Mouse (Mus musculus) kidney, adult 11 months (tissue): ENCODE data around the gene Mylk4.
A peak's percentile ranks its signal among the peaks of the same experiment; 100 is the strongest.

Source experiments
- DNase-seq: peaks from one replicate; pipeline ENCODE4 v3.0.0; 2022

Mylk4 gene

DNA sequence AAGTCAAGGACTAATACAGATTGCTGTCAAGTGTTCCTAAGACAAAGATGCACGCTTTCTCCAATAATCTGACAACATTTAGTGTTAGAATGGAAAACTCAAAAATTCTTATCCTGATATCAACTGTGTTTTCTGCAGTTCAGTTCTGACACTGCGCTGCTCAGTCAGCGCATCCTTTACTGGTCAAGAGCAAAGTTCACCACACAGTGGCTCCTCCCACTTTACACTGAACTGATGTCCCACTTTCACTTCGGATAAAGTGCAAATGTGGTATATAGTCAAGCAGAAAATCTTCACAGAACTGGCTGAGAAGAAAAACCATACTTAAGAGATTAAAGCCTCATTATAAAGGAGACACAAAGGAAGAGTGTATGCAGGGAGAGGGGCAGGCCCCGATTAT, 11.4 kb upstream of the Mylk4 start:
- DNase-seq: peak; percentile 60

DNA sequence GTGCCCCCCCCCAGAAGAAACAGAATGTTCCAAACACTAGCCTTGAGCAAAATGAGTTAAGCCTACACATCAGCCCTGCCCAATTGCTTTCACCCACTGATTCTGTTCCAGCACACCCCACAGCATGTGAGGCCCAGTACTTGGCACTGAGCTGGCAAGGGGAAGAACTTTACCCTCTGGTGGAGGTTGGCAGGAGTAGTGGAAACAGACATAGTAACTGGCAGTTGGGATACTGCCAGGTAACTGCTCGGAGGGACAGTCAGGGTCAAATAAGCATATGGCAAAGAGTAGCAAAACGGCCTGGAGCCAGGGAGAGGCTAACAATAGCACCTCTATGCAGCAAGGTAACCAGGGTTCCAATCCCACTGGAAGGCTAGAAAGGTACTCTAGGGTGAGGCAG, 10.9 kb upstream of the Mylk4 start:
- DNase-seq: peak; percentile 92

DNA sequence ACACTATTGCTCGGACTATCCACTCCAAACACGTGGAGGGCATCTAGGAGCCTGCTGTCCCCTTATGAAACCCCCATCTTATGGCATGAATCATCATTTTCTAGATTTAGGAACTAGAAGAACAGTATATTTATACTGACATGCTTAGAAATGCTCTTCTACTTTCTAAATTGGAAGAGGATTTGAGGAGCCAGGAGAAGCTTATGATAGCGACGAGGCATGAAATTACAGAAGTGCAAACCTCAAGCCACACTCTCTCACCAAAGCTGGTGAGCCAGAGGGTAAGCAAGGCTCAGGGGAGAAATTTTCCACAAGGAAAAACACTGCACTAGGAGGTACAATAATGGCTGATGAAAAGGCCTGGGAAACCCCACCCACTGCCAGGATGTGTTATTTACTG, 6.0 kb upstream of the Mylk4 start:
- DNase-seq: no peak

DNA sequence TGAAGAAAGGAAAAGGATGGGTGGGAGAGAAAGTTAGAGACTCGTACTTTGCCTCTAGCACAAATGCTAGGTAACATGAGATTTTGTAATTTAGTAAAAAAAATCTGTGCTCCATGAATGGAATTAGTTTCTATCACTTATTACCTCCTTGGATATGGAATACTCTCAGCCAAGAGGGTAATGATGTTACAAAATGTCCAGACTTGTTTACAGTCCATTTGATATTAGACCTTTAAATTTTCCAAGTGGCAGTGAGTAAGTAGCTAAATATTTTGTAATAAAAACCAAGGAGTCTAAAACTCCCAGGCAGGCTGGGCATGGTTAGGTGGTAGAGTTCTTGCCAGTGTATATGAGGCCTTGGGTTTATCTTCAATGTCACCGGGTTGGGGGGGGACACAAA, 3.8 kb upstream of the Mylk4 start:
- no peak for DNase-seq

DNA sequence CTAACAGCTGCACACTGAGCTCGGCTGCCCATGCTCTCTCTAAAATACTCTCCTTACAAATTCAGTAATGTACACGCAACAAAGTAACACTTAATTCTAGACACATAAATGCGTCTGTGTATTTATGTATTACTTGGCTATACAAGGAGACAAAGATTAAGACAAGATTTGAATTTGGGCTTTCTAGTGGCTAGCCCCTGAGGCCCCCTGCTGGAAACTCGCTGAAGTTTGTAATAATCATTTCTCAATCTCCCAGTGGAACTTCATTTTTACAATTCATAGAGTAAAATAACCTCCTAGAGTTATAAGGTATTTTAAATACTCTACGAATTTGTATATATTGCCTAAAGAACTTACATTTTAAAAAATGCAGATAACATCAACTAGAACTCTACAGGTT, 699 bp downstream of the Mylk4 start:
- DNase-seq: no peak

DNA sequence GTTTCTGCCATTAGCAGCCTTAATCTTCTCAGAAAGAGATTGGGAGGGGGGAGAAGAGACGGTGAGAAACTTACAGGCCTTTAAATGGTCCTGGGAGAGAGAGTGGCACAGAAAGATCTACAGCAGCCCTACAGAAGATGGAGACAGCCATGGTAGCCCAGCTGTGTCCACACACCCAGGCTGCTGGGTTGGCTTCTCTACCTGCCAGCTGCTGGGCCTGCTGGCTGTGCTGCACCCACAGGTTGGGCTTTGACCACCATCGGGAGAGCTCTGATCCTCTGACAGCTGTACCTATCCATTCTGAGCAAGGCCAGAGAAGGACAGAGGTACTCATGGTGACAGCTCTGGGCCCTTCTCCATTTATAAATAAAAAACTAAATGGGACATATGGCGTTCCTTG, 4.9 kb downstream of the Mylk4 start:
- DNase-seq: no peak

DNA sequence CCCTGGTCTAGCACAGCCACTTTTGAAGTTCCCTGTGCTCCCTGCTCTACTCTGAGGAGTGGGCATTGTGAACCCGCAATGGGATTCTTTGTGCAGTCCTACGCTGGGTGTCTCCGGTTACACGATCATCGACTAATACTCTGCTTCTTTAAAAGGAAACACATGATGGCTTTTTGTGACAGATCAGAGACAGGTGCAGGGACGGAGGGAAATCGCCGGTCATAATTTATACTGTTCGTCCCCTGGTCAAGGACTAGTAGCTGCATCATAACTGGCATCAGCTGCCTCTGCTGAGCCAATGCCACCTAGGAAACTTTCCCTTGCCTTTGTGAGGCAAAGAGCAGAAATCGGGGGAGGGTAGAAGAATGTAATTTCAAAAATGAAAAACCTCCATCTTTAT, 7.4 kb downstream of the Mylk4 start:
- DNase-seq: no peak

DNA sequence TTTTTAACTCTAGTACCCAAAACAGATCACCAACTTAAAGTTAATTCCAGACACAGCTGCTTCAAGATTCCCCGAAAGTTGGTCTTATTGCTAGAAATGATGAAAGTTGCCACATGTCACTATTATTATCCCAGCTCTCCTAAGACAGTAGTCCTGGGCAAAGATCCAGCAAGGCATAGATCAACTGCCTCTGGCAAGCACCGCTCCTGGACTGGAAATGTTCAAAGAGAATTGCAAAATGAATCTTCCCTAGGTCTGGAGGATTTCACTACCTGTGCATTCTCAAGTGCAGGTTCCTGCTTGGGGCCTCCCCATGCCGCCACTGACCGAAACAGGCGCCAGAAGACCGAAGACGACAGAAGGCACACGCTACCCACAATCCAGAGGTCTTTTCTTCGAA, 7.9 kb downstream of the Mylk4 start:
- DNase-seq: no peak

DNA sequence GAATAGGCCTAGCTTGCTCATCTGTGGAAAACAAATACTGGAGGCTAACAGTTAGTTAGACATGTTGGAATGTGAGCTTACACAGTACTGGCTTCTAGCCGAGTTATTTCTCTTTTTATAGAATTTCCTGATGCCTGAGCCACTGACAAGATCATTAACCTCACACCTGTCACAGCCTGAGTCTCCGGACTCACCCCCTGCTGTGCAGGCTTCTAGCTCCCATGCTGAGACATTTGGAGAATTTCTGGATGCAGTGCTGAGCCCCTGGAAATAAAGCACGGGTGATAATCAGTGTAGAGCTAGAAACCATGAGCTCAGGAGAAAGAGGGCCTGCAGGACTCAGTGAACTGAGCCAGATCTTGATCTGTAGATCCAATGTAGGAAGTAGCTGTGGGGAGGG, 13.8 kb downstream of the Mylk4 start:
- DNase-seq: peak; percentile 7

DNA sequence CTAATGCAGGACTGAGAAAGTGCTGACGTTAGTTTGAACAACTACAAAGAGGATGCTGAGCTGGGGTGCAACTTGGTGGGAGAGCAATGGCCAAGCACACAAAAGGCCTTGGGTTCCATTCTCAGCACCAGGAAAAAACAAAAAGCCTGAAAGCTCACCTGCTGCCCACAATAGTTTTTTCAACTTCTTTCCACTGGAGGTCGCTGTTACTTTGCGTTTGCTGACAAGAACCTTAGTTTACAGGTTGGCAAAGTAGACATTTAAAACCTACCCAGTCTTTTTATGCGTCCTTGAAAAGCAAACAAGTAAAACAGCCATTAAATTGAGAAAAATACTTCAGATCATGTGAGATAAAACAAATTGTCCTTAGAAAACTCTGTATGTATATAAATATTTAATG, 15.7 kb downstream of the Mylk4 start:
- peak; percentile 9 for DNase-seq

DNA sequence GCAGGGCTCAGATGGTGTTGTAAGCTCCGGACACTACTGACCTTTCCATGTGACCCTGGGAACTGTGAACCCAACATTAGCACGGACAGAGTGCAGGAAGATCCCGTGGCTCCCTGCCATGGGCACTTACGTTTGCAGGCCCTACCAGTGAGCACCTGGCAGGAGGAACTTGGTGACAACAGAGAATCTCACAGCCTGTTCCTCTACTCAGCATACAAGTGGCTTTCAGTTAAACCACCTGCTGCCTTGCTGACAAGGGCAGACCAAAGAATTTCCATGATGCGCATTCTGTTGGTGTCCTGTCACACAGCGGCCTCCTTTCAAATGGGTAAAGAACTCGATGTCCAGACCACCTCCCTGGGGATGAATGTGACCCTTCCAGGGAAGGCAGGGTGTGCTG, 19.3 kb downstream of the Mylk4 start:
- DNase-seq: no peak

DNA sequence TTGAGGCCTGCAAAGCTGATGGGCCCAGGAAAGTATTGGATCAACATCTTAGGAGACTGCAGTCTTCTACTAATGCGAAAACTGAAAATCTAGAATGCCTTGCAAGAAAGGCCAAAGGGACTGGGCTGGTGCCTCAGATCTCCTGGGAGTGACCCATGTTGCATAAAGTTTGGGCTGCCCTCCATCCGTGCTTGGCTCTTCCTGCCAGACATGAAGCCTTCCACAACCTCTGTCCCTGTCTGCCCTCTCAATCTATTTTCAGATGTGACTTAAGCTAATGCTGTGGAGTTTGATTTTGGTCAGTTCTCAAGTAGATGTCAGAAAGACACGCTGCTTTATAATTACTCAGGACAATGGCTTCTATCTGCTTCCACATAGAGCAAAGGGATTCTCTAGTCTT, 20.6 kb downstream of the Mylk4 start:
- no peak for DNase-seq

DNA sequence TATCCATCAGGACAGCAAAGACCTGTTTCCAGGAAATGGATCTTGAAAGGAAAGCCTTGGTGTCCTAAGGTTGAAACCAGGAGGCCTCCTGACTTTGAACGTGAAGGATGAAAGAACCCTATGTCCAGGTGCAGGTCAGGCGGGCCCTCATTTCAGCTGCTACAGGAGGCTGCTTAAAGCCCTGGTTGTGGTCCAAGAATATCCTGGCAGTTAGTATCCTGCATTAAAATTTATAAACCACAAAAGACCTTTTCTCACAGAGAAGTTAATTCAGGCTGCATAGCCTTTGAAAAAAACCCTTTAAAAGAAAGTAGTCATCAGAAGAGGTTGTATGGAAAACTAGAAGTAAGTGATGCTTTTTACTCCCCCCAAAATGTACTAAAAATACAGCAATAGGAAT, 23.0 kb downstream of the Mylk4 start:
- DNase-seq: no peak

DNA sequence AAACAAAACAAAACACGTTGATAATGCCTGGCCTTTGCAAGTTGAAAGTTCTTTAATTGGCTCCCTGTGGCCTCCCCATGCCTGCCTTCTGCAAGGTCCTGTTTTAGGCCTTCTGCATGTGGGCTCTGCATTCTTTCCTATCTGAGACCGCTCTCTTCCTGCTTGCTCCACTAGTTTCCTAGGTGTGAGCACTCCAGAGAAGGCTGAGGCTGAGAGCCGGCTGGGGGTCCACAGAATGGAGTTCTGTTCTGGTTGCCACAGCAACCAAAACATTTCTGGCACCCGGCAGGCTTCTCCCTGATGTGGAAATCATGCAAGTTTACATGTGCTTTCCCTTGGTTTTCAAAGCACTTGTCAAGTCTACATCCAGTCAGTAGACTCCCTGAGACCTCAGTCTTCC, 24.7 kb downstream of the Mylk4 start:
- DNase-seq: no peak

DNA sequence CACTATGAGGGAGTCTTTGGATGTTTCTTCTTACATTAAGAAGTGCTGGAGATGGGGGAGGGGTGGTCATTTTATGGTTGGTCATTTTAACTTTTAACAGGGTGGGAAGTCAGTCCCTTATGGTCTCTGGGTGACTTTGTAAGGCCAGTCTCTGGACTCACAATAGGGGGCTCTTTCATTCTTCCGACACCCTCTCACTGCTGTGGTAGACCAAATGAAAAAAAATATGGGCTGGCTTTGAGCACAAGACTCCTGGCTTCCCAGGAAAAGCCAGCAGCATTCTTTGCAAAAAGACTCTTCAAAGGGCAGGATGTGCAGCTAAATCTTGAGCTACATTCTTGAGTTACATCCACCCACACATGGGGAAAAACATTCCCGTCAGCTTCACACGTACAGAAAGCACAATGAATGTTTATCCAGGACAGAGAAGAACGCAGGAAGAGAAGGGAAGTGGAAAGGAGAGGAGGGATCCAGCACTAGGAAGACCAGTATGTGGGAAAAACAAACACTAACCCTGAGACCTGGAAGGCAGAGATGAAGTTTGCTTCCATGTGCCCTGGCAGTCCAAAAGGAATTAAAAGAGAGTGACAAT, 31.6 kb downstream of the Mylk4 start:
- DNase-seq: no peak

DNA sequence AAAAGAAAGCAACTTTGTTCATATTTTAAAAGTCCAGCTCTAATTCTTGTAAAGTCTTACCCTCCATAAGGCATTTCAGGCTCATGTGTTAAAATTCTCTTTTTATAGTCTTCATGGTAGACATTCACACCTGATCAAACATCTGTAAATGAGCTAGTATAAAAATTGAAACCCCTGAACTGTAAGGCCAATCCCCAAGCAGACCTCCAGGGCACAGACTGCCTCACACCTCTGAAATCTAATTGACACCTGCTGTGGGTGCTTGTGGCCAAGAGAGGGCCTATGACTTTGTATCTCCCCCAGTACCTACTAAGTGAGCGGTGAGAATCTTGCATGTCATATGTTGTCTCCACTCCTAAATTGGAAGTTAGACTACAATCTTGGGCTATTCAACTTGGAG, 33.2 kb downstream of the Mylk4 start:
- no peak for DNase-seq

DNA sequence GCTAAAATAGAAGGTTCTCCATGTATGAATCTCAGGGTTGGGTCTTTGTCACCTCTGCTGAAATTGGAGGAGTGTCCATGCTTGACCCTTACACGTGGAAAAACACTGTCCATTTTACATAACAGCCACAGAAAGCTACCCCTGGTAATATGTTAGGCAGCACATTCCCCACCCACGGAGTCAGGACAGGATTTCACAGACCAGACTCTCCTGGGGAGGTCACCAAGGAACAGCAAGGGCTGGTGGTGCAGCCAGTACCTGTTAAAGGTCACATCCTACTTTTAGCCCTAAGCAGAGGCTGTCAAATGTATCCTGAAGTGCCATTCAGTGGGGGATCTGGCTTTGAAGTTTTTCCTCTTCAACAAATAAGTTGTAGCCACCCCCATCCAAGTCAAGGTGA, 35.3 kb downstream of the Mylk4 start:
- no peak for DNase-seq

DNA sequence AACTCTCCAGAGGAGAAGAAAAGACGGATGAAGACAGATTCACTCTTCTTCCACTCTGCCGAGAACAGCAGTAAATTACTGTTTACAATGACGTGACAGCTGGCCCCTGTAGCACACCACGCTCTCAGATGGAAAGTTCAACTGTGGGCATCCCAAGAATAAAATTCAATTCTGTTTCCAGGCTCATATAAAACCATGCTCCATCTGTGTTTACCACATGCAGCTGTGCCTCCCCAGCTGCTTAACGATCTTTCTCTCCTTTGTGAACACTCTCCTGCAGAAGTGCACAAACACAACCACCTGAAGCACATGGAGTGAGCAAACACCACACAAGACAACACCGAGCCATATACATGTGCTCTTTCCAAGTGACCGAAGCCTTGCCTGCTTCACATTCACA, 42.6 kb downstream of the Mylk4 start:
- no peak for DNase-seq

DNA sequence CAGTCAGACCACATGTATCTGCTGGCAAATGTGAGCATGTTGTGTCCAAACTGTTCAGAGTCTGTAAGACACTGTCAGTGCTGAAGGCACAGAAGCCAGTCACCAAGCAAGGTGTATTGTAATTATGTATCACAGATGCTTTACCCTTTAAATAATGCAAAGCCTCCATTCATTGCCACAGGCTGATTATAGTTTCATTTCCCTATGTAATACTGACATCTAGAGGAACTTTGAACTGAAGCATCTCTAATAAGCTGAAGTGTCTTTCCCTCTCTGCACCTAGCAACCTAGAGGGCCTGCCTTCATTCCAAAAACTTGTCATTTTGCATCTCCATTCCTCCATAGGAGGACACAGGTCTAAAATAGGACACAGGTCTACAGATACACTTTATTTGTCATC, 52.5 kb downstream of the Mylk4 start:
- DNase-seq: no peak

DNA sequence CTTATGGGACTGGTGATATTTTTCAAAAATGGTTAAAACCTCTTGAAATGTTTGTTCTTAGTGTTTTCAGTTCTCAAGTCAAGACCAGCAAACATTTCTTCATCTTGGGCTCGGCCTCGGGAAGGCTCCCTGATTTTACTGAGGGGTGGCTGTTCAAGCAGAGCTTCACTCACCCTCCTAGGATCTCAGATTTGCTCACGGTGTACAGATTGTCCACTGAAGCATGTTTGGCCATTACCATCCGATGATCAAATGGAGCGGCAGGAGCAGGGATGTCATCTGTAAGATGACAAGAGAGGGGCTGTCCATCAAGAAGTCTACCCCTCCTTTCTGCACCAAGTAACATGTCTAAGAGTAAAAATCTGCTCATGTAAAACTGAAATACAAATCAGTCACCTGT, 59.1 kb downstream of the Mylk4 start:
- DNase-seq: no peak

DNA sequence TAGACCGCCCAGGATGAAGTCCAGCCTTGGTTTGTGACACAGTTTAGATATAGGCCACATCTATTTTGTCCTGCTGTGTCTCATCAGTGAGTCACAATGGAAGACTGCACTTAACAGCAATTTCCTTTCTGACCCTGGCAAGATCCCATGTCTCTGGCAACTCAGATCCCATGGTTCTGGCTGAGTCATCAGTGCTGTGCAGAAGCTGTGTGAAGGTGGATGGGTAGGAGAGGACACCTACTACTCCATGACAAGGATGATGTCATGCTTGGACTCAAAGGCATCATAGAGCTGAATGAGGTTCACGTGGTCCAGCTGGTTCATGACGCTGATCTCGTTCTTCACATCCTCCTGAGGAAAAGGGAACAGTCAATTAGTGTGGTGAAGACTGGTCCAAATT, 62.0 kb downstream of the Mylk4 start:
- no peak for DNase-seq

DNA sequence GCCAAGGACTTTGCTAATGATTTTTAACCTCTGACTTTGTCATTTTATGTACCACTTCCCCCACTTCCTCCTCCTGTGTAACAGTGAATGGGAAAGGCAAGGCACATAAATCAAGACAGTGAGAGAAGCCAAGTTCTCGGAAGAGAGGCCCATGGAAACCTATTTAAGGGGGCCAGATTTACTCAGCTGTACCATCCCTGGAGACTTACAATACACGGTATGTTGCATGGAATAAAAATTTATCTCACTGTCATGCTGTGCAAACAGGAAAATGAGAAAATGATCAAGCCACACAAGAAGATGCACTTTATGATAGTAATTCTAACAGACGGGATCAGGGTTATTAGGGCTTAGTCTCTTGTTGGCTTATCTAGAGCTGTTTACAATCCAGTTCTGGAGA, 64.5 kb downstream of the Mylk4 start:
- DNase-seq: no peak

DNA sequence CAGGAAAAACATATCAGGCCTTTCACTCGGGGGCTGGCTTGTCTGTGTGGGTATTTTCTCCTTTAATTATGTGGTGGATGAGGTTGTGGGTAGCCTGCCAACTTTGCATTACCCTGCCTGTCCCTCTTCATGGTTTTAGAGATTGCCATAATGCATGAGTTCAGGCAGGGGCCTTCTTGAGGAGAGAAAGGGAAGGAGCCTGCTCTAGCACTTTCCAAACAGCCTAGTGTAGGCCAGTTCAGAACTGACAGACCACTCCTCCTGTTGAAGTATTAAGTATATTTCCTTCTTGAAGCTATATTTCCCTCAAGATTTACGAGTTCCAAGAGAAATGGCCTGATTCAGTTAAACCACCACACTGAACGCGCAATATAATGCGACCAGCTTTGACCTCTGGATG, 66.0 kb downstream of the Mylk4 start:
- DNase-seq: no peak

DNA sequence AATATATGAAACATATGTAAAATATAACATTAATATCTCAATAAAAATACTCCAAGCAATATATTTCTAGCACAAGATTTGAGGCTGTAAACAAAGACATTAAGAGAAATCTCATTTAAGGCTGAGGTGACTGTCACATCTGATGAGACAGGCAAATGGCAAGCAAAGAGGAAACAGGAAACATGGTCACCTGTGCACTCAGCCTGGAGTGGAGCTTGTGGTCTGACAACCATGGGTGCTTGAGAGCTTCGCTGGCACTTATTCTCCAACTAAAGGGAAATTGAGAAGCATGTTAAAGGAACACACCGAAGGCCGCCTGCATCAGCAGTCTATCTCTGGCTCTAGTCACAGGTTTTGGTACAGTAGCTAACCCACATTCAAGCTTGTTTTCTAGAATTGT, 71.2 kb downstream of the Mylk4 start:
- DNase-seq: no peak

DNA sequence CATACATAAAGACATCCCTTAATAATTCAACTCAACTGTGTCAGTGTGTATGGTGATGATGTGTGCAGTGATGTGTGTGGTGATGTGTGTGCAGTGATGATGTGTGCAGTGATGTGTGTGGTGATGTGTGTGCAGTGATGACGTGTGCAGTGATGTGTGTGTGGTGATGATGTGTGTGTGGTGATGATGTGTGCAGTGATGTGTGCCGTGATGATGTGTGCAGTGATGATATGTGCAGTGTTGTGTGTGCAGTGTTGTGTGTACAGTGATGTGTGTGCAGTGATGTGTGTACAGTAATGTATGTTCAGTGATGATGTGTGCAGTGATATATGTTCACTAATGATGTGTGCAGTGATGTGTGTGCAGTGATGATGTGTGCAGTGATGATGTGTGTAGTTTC, 75.9 kb downstream of the Mylk4 start:
- DNase-seq: no peak

DNA sequence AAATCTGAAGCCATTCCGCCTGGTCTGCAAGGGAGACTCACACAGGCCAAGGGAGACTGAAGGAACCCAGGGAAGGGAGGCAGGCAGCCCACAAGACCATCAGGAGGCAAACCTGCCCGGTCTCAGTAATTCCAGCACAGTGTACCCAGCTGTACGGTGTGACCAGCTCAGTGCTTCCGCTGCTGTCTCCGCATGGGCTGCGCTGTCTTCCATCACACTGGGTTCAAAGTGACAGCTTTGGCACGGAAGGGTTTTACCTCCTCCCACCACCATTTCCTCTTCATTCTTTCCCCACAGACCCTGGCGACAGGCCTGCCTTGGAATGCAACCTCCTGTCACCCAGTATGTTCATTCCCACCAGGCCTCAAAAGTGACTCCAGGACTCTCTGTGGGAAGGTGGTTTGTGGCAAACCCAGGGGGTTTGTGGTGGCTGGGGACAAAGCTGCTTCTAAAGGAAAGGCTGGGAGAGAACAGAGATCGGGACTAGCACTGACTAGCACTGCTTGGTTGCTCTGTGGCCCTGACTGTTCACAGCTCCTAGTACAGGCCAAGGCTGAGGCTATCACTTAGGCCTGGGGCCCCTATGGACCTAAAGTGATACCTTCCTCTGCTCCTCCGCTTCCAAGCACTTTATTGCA, 77.0 kb downstream of the Mylk4 start:
- no peak for DNase-seq
